Mouse (Mus musculus) adrenal gland, adult (tissue): ENCODE measurements at regions not wholly inside any gene's neighbourhood (a gene's known extent, or its start where the extent isn't known, plus 50 kb on each side); places are given as distances from the start of the nearest gene placed in this dataset.

Experiments
- DNase-seq, 2 experiments: peaks; one replicate each; pipeline ENCODE4 v3.0.0; 2022 to 2023; ENCODE audit warnings: low spot score in 1 of 2; ENCODE audit not compliant: inconsistent age in 2 of 2

GRCm38 (mm10) chrX:105346420-105346819 lies 153.2 kb upstream of the Cypt2 start:
- DNase-seq, result no peak

- DNase-seq, result no peak
Observed at GRCm38 (mm10) chrX:105366284-105366683, 133.3 kb upstream of the Cypt2 start.

- DNase-seq, result no peak
Observed at GRCm38 (mm10) chrX:105367979-105368378, 131.6 kb upstream of the Cypt2 start.

DNA sequence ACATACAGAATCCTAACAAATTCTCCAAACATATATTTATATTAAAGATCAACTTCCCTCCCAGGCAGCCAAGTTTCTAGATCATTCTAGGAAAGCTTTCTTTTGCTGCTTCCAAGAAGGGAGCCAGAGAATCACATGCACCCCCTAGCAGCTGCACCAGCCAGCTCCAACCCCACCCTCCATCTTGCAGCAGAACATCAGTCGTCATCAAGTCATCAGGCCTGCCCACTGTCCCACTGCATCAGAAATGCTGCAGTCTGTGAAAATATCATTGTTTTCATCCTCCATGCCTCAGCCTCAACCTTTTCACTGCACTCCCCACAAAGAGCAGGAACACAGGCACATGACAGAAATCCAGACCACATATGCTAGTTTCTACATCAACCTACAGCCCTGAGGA lies 109.1 kb upstream of the Cypt2 start:
- DNase-seq, result no peak

DNA sequence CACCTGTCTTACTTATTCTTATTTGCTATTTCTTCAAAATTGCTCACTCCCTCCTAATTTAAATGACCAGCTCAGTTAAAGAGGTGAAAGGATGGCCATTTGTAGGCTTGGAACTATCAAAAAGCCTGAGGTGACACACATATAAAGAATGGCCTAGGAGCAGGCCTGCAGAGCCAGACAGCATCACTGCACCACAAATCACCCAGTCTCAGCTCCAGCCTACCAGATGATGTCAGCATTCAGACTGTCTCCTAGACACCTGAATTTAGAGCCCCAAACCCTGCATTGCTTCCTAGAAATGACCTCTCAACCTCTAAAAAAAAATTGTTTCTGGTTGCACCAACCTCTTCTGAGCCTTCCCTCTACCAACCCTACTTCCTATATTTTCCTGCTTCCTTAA lies 108.5 kb upstream of the Cypt2 start:
- DNase-seq, result no peak

DNA sequence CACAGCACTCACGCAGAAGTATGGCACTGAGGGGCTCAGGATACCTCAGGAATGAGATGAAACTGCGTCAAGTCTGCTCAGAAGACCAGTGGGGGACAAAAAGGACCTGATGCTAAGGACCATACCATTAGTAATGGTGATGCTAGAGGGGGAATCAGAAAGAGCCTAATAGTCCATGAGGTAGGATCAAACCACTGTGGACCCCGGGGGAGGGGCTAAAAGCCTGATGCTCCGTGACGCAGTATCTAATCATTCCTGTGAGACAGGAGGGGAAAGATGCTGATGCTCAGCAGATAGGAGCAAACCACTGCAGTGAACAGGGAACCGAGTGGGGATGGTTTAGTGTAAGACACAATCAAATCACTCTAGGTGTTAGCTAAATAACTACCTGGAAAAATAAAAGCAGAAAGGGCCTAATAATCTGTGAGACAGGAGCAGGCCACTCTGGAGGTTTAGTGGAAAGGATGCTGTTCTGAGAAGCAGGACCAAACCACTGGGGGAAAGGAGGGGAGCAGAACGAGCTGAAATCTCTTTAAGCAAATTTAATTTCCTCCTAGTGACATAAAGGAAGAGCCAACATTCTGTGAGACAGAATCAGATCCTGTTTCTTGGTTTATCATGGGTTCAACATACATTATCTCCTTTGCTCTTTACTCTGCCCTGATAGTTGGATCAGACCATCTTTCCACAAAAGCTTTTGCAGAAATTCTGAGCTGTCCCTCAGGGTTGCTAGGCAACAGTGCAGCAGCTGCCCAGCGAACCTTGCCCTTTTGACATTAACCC lies 107.7 kb upstream of the Cypt2 start:
- peak in 1 of 2 experiments; percentile 16 for DNase-seq

DNA sequence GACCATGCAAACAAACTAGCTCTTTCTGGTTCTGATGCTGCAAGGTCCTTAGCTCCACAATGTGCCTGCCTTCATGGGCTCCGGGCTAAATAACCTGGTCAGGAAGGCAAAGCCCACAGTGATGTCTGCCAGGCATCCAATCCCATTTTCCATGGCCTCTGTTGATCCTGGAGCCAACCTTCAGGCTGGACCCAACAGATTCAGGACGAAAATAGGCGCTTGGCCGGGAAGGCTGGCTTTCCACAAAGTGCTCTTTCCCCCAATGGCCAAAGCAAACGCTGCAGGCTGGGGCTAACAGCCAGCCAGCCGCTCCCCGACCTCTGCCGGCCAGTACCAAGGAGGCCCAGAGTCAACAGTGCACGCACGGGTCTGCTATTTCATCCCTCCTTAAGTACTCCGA lies 106.3 kb upstream of the Cypt2 start:
- DNase-seq, result no peak

GRCm38 (mm10) chrX:105413351-105413750 lies 86.2 kb upstream of the Cypt2 start:
- DNase-seq, result no peak

GRCm38 (mm10) chrX:105420976-105421375 lies 78.6 kb upstream of the Cypt2 start:
- DNase-seq, result peak; percentile 5 to 24
